Mouse (Mus musculus): Measurements from ENCODE around the gene Pax7. TPM values are rescaled to one million over a fixed set of nuclear protein-coding genes. Genes with fewer than 3 reads are reported as not detected.

The Pax7 gene
- polyA plus RNA-seq, 1 experiment from 2014 or later, result 0.73 TPM

GRCm38 (mm10) chr4:139688058-139688457 lies 145.3 kb downstream of the Pax7 start:
- 62% methylated on average over 9 of the region's 9 CpGs for WGBS
- H3K27ac ChIP-seq (ENCODE audit: low read depth, low read length), result no peak overlapping the region
- H3K4me3 ChIP-seq (ENCODE audit: low read depth, low read length), result no peak overlapping the region
- no peak overlapping the region for H3K9ac ChIP-seq (ENCODE audit: low read length)
- no peaks in the 10 kb centered on the region for H3K9me3 ChIP-seq (ENCODE audit: control insufficient read depth, low read length)
- H3K27me3 ChIP-seq (ENCODE audit: control insufficient read depth, insufficient read depth, low read length), result peaks cover 5% of the 10 kb centered on the region; the same call in 1 of the 2 replicates
- ATAC-seq (replicated peaks; ENCODE audit: low FRiP score), result no peak
- DNase-seq (ENCODE audit: low spot score), result no peak
- no peaks in the 10 kb centered on the region for H3K4me1 ChIP-seq (replicated peaks; ENCODE audit: control insufficient read depth, insufficient read depth, low read length)
- no peaks in the 10 kb centered on the region for H3K36me3 ChIP-seq (ENCODE audit: control insufficient read depth, insufficient read depth, low read length)
- no peak overlapping the region for H3K4me2 ChIP-seq (ENCODE audit: low read depth, low read length, severe bottlenecking)

Other genes with a start within 250 kb of the Pax7 start
- not detected in 2 replicates for gene Gm21969, start 230.3 kb downstream of the Pax7 start, polyA plus RNA-seq (2014; fragmentation: Nextera tagmentation; extraction: Ambion mirVana)
- gene Aldh4a1, start 210.7 kb downstream of the Pax7 start, polyA plus RNA-seq (2014; fragmentation: Nextera tagmentation; extraction: Ambion mirVana), result 14.5 and 16.2 TPM in 2 replicates
- gene Tas1r2, start 180.0 kb downstream of the Pax7 start, polyA plus RNA-seq (2014; fragmentation: Nextera tagmentation; extraction: Ambion mirVana), result not detected in 2 replicates
- 0.03 and 0.17 TPM in 2 replicates for gene Klhdc7a, start 134.5 kb upstream of the Pax7 start, polyA plus RNA-seq (2014; fragmentation: Nextera tagmentation; extraction: Ambion mirVana)

Measured in forebrain, embryonic 11.5 days (tissue).